In the genomic region with DNA sequence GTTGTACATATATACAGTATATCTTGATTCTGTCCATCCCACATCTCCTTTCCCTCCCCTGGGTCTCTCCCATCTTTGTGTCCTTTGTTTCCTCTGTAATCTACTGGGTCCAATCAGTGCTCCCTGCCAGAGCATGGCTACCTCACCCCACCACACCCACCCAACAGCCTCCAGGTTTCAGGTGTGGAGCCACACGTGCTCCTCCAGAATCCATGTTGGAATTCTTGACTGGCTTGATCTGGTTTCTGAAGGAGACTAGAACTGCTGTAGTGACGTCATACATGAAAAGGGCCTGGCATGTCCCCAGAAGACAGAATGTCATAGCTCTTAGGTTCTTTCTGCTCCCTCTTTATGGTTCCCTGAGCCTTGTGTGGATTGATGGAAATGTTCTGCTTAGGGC, we compare ENCODE assay signal across 31 mouse cellular contexts.
"Had no signal": no experiment of that assay in that cellular context is flagged by ENCODE, and none has a peak within 500 bp of the region (broad histone marks: within the 10 kb centered on the region; RNA-seq: fewer than 3 reads in every experiment).

No protein-coding gene starts in this region.

- H3K9ac ChIP-seq: limb, embryonic 12.5 days; limb, embryonic 13.5 days; limb, embryonic 15.5 days; liver, embryonic 12.5 days; liver, embryonic 13.5 days; liver, embryonic 14.5 days; liver, embryonic 15.5 days; liver, postnatal 0 days; lung, embryonic 14.5 days; lung, embryonic 15.5 days; midbrain, embryonic 12.5 days; midbrain, embryonic 13.5 days; midbrain, embryonic 15.5 days; neural tube, embryonic 12.5 days had no signal

- ATAC-seq: liver, embryonic 12.5 days; liver, postnatal 0 days; lung, postnatal 0 days; midbrain, embryonic 13.5 days; midbrain, embryonic 15.5 days had no signal

- H3K9me3 ChIP-seq: limb, embryonic 10.5 days; limb, embryonic 12.5 days; limb, embryonic 13.5 days; limb, embryonic 15.5 days; liver, embryonic 12.5 days; liver, embryonic 13.5 days; liver, embryonic 15.5 days; lung, embryonic 15.5 days; megakaryocyte, embryonic 14.5 days; midbrain, embryonic 10.5 days; midbrain, embryonic 12.5 days; midbrain, embryonic 13.5 days; midbrain, embryonic 15.5 days; neural tube, embryonic 12.5 days had no signal

- DNase-seq: left cerebral cortex, postnatal 4 days; liver; liver, embryonic 13.5 days; liver, postnatal 0 days; lung, adult 18-20 months; lung, adult 2 months; lung, embryonic 14.5 days; lung, postnatal 10 days; lung, postnatal 14 days; lung, postnatal 36 days; lung, postnatal 4 days; midbrain, embryonic 14.5 days had no signal

- H3K4me1 ChIP-seq: liver, embryonic 15.5 days; midbrain, embryonic 12.5 days; midbrain, embryonic 13.5 days; midbrain, embryonic 15.5 days; neural tube, embryonic 12.5 days had no signal

- H3K27me3 ChIP-seq: lung, embryonic 15.5 days; midbrain, embryonic 12.5 days; midbrain, embryonic 13.5 days; midbrain, embryonic 15.5 days; neural tube, embryonic 12.5 days had no signal

- H3K4me3 ChIP-seq: limb, embryonic 10.5 days; limb, embryonic 12.5 days; limb, embryonic 13.5 days; limb, embryonic 15.5 days; liver, embryonic 12.5 days; liver, embryonic 13.5 days; liver, embryonic 15.5 days; lung, embryonic 15.5 days; megakaryocyte, embryonic 14.5 days; midbrain, embryonic 10.5 days; midbrain, embryonic 12.5 days; midbrain, embryonic 13.5 days; midbrain, embryonic 15.5 days; myocyte; neural tube, embryonic 12.5 days had no signal

- H3K27ac ChIP-seq: limb, embryonic 10.5 days; limb, embryonic 12.5 days; limb, embryonic 13.5 days; limb, embryonic 15.5 days; liver, embryonic 12.5 days; liver, embryonic 13.5 days; liver, embryonic 14.5 days; liver, embryonic 15.5 days; lung, embryonic 15.5 days; macrophage; midbrain, embryonic 10.5 days; midbrain, embryonic 12.5 days; midbrain, embryonic 13.5 days; midbrain, embryonic 15.5 days; neural tube, embryonic 12.5 days had no signal

- H3K36me3 ChIP-seq: limb, embryonic 10.5 days; limb, embryonic 12.5 days; limb, embryonic 13.5 days; limb, embryonic 15.5 days; liver, embryonic 12.5 days; liver, embryonic 13.5 days; liver, embryonic 15.5 days; lung, embryonic 15.5 days; midbrain, embryonic 10.5 days; midbrain, embryonic 12.5 days; midbrain, embryonic 13.5 days; midbrain, embryonic 15.5 days; neural tube, embryonic 12.5 days had no signal

- H3K4me2 ChIP-seq: limb, embryonic 12.5 days; limb, embryonic 13.5 days; limb, embryonic 15.5 days; liver, embryonic 11.5 days; liver, embryonic 12.5 days; liver, embryonic 13.5 days; liver, embryonic 15.5 days; lung, embryonic 14.5 days; lung, embryonic 15.5 days; midbrain, embryonic 11.5 days; midbrain, embryonic 12.5 days; midbrain, embryonic 13.5 days; midbrain, embryonic 15.5 days; neural tube, embryonic 12.5 days had no signal
